6 mouse cellular contexts compared by ENCODE assay signal in genomic region chr2:135007885-135008284, GRCm38 (mm10).
DNase-seq lines count a peak whose midpoint lies in the region; ATAC-seq and TF ChIP-seq lines count a peak whose summit lies in the region.
"Not testable (repeated sequence)": the region's sequence is repeated elsewhere in the genome, so short reads cannot be mapped to it uniquely, and the experiment has no call there.

No protein-coding gene starts in this region.

- H3K36me3 ChIP-seq in E14TG2a.4 (ENCODE audit: insufficient read depth, low read length); forebrain, postnatal 0 days (ENCODE audit: insufficient read depth); intestine, postnatal 0 days (ENCODE audit: control insufficient read depth, insufficient read depth); lung, postnatal 0 days (ENCODE audit: insufficient read depth, low read length): not testable (repeated sequence)

- not testable (repeated sequence) for H3K9me3 ChIP-seq in E14TG2a.4 (ENCODE audit: low read length); forebrain, postnatal 0 days (ENCODE audit: low read length); intestine, postnatal 0 days (ENCODE audit: control insufficient read depth); lung, postnatal 0 days (ENCODE audit: low read length)

- TF ChIP-seq EP300 in lung, postnatal 0 days (IDR thresholded peaks at IDR 0.05), result not testable (repeated sequence)

- not testable (repeated sequence) for H3K9ac ChIP-seq in forebrain, postnatal 0 days; intestine, postnatal 0 days (ENCODE audit: low read depth, low read length); lung, postnatal 0 days (replicated peaks; ENCODE audit: low read depth)

- not testable (repeated sequence) for DNase-seq in forebrain, postnatal 0 days; layer of hippocampus, adult 2 months (ENCODE audit: low spot score in 2 of 2); lung, postnatal 0 days (ENCODE audit: low spot score)
- peak; percentile 12 for DNase-seq in heart, adult 11 months

- not testable (repeated sequence) for H3K27me3 ChIP-seq in E14TG2a.4 (ENCODE audit: insufficient read depth, low read length); forebrain, postnatal 0 days (ENCODE audit: insufficient read depth, low read length); intestine, postnatal 0 days (replicated peaks; ENCODE audit: control insufficient read depth, insufficient read depth, low read length); lung, postnatal 0 days (replicated peaks; ENCODE audit: insufficient read depth, low read length)

- ATAC-seq in forebrain, postnatal 0 days; intestine, postnatal 0 days; lung, postnatal 0 days: not testable (repeated sequence)

- TF ChIP-seq CTCF in E14TG2a.4 (conservative IDR thresholded peaks at IDR 0.05; ENCODE audit: low read length), result peak; percentile 19; the same call in 1 of the 2 replicates
- TF ChIP-seq CTCF in forebrain, postnatal 0 days (IDR thresholded peaks at IDR 0.05; ENCODE audit: low read depth), result 0 out of 2 replicates have a peak, but pooled peaks have one; percentile 9
- TF ChIP-seq CTCF in intestine, postnatal 0 days (IDR thresholded peaks at IDR 0.05; ENCODE audit: low read depth), result peak; percentile 21
- TF ChIP-seq CTCF in layer of hippocampus, adult 2 months (conservative IDR thresholded peaks at IDR 0.05), result peak; percentile 56
- 0 out of 2 replicates have a peak, but pooled peaks have one; percentile 12 for TF ChIP-seq CTCF in lung, postnatal 0 days (IDR thresholded peaks at IDR 0.05)

- H3K4me3 ChIP-seq in E14TG2a.4 (replicated peaks; ENCODE audit: low read length); forebrain, postnatal 0 days (ENCODE audit: low read depth, low read length); intestine, postnatal 0 days (ENCODE audit: low read depth, low read length); layer of hippocampus, adult 2 months; lung, postnatal 0 days (ENCODE audit: low read depth, low read length): not testable (repeated sequence)

- not testable (repeated sequence) for H3K4me2 ChIP-seq in forebrain, postnatal 0 days (ENCODE audit: low read depth); intestine, postnatal 0 days (replicated peaks; ENCODE audit: low read depth); lung, postnatal 0 days (replicated peaks; ENCODE audit: low read depth, low read length)

- H3K4me1 ChIP-seq in E14TG2a.4 (replicated peaks; ENCODE audit: low read depth, low read length); forebrain, postnatal 0 days (ENCODE audit: insufficient read depth); intestine, postnatal 0 days (replicated peaks; ENCODE audit: control insufficient read depth, insufficient read depth, low read length); lung, postnatal 0 days (ENCODE audit: insufficient read depth, low read depth, low read length): not testable (repeated sequence)

- 93% methylated on average over 2 of the region's 2 CpGs for WGBS in forebrain, postnatal 0 days
- 97% methylated on average over 2 of the region's 2 CpGs for WGBS in intestine, postnatal 0 days
- 92% methylated on average over 2 of the region's 2 CpGs for WGBS in lung, postnatal 0 days

- H3K27ac ChIP-seq in forebrain, postnatal 0 days (ENCODE audit: low read depth, low read length); intestine, postnatal 0 days (ENCODE audit: low read depth, low read length); layer of hippocampus, adult 2 months; lung, postnatal 0 days (ENCODE audit: low read length): not testable (repeated sequence)
